Mouse (Mus musculus) C2C12 (cell line): ENCODE results near the gene Arl8b. TPM values are rescaled to one million over a fixed set of nuclear protein-coding genes. Genes with fewer than 3 reads are reported as not detected.
A peak's percentile ranks its signal among the peaks of the same experiment; 100 is the strongest.

Experiments used
- H3K27me3 ChIP-seq: one replicate; pipeline ENCODE4 v1.6.1; 2011; ENCODE audit not compliant: control insufficient read depth, insufficient read depth, insufficient read length
- H3K36me3 ChIP-seq: one replicate; pipeline ENCODE4 v1.6.1; 2011; ENCODE audit not compliant: control insufficient read depth, insufficient read depth
- H3K4me3 ChIP-seq: one replicate; pipeline ENCODE4 v1.5.1; 2011; ENCODE audit warnings: mild to moderate bottlenecking, control low read depth; ENCODE audit not compliant: poor library complexity, insufficient read depth, severe bottlenecking
- H3K79me2 ChIP-seq: one replicate; pipeline ENCODE4 v1.6.1; 2011; ENCODE audit not compliant: control insufficient read depth, insufficient read depth
- H3K79me3 ChIP-seq: one replicate; pipeline ENCODE4 v1.6.1; 2011; ENCODE audit warnings: low read depth, control low read depth
- H3ac ChIP-seq: one replicate; pipeline ENCODE3; 2011; ENCODE audit warnings: low read depth; ENCODE audit not compliant: control insufficient read depth, insufficient read length
- CEBPB ChIP-seq: IDR thresholded peaks from one replicate; pipeline ENCODE4 v1.6.1; 2011; ENCODE audit warnings: low read depth, mild to moderate bottlenecking, control low read depth, moderate library complexity
- CTCF ChIP-seq: IDR thresholded peaks from one replicate; pipeline ENCODE4 v1.5.1; 2011; ENCODE audit not compliant: control insufficient read depth, insufficient read depth, insufficient read length
- FOSL1 ChIP-seq: IDR thresholded peaks from one replicate; pipeline ENCODE4 v1.8.0; 2011; ENCODE audit warnings: mild to moderate bottlenecking, low read length; ENCODE audit not compliant: poor library complexity, insufficient read depth, severe bottlenecking
- MAX ChIP-seq: IDR thresholded peaks from one replicate; pipeline ENCODE4 v1.6.1; 2011; ENCODE audit warnings: mild to moderate bottlenecking, control low read depth
- MYOD1 ChIP-seq: IDR thresholded peaks from one replicate; pipeline ENCODE4 v1.6.1; 2011; ENCODE audit warnings: low read depth; ENCODE audit not compliant: control insufficient read depth, insufficient read length
- MYOG ChIP-seq: IDR thresholded peaks from one replicate; pipeline ENCODE4 v1.6.1; 2011; ENCODE audit not compliant: control insufficient read depth, insufficient read length; ENCODE audit errors: extremely low read depth
- USF1 ChIP-seq: IDR thresholded peaks from one replicate; pipeline ENCODE4 v1.6.1; 2011; ENCODE audit warnings: low read depth, mild to moderate bottlenecking, control low read depth, moderate library complexity
- polyA plus RNA-seq: library from polyadenylated mRNA; unstranded; fragments of >200 nt; fragmentation: generic; extraction: Trizol; gene quantifications from one replicate; pipeline ENCODE4 v1.2.1, GENCODE M21; 2012; ENCODE audit warnings: missing spikeins

Gene Arl8b
- polyA plus RNA-seq, 1 experiment = 22.1 TPM

DNA sequence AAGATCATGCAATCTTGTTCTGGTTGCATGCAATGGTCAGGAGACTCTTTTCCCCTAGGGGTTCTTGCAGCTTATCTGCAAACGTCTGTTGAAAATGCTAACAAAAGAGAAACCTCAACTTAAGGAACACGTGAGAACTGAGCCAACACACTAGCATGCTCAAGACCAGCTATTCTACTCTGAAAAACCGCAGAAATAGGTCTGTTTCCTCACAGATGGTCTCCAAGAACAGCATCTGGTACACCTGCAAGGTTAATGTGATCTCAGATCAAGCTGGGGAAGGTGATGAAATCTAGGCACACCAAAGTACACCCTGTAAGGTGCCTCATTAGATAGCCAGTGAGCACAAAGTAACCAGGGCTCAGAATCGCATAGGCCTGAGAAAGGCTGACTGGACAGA lies 56.5 kb downstream of the Arl8b start:
- Histone ChIP-seq H3K4me3 (no peak overlapping the region), H3K79me3 (peaks cover 2% of the 10 kb centered on the region), H3K79me2 (peaks cover 13% of the 10 kb centered on the region), H3ac (no peak overlapping the region), H3K27me3 (no peaks in the 10 kb centered on the region), H3K36me3 (peaks cover 26% of the 10 kb centered on the region)
- TF ChIP-seq MYOD1 (no peak), CEBPB (no peak), FOSL1 (no peak), CTCF (no peak), MYOG (no peak), USF1 (no peak), MAX (no peak)

DNA sequence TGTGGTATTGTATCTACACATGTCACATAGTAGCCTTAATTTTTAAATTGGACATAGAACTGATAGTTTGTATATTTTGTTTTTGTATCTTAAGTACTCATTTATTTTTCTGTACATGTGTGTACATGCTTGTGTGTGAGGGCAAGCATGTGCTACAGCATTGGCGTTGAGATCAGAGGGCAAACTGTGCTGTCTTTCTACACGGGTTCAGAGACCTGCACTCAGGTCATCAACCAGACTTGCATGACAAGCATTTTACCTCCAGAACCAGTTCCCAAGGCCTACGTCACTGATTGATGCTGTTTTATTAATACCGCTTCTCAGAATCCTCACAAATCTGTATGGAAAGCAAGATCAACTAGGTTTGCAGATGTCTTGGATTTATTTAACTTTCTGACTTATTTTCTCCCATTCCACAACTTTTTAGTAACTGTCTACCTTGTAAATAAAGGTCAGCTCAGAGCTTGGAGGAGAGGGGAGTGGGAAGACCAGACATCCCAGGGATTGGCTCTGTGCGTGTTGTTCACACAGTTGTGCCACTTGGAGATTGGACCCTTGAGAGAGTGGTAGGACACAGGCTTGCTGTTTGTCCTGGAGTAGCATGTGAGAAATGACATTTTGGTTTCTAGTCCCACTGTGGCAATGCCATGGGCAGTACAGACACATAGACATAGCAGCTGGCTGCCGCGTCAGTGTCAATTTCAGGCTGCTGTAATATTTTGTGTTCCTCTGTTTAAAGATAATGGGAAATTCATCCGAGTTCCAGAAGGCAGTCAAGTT lies 58.2 kb downstream of the Arl8b start:
- H3K36me3 ChIP-seq = peaks cover 36% of the 10 kb centered on the region

DNA sequence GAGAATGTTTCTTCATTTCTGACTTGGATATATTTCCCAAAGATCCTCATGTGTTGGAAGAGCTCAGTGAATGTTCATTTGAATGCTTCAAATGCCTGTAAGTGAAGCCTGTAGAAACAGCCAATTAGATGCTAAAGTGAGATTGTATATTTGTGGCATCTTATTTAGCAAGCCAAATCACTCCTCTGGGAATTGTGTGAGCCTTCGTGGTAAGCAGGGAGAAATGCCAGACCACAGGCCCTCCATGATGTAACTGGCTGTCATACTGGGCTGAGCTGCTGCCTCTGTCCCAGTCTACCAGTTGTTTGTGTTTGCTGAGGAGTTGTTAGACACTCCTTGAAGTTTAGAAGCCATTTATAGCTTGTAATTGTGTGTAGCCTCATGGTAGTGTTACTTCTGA lies 60.8 kb downstream of the Arl8b start:
- Histone ChIP-seq H3K79me3 (no peaks in the 10 kb centered on the region), H3K4me3 (no peak overlapping the region), H3ac (no peak overlapping the region), H3K79me2 (no peaks in the 10 kb centered on the region), H3K36me3 (peaks cover 21% of the 10 kb centered on the region), H3K27me3 (no peaks in the 10 kb centered on the region)
- TF ChIP-seq CEBPB = peak; percentile 84
- TF ChIP-seq USF1 = no peak
- peak; percentile 21 for TF ChIP-seq MYOD1
- TF ChIP-seq CTCF = no peak
- TF ChIP-seq MYOG = no peak
- no peak for TF ChIP-seq FOSL1
- TF ChIP-seq MAX = no peak

More for the DNA sequence above, 58.2 kb downstream of the Arl8b start:
- no peaks in the 10 kb centered on the region for H3K79me2 ChIP-seq
- no peaks in the 10 kb centered on the region for H3K79me3 ChIP-seq
- H3K4me3 ChIP-seq = no peak overlapping the region
- TF ChIP-seq MYOG (no peak), FOSL1 (no peak), CTCF (no peak), USF1 (no peak), MAX (no peak), CEBPB (no peak), MYOD1 (no peak)
- no peaks in the 10 kb centered on the region for H3K27me3 ChIP-seq
- no peak overlapping the region for H3ac ChIP-seq

DNA sequence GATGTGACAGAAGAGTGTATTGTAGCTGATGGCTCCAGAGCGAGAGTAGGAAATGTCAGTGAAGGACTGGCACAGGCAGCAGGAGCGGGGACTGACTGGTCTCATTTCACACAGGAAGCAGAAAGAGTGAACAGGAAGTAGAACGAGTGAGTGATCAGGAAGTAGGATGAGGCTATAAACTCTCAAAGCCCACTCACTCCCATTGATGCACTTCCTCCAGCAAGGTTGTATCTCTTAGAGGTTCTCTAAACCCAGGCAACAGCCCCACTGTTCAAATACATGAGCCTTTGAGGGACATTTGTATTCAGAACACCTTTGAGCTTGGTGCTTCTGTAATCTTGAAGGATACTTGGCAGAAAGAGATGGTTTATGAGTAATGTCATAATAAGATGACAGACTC lies 61.2 kb downstream of the Arl8b start:
- H3K4me3 ChIP-seq = no peak overlapping the region
- peaks cover 20% of the 10 kb centered on the region for H3K36me3 ChIP-seq
- H3K79me2 ChIP-seq = no peaks in the 10 kb centered on the region
- H3ac ChIP-seq = no peak overlapping the region
- TF ChIP-seq MYOD1 (no peak), CTCF (no peak), MAX (no peak), FOSL1 (no peak), USF1 (no peak), CEBPB (no peak), MYOG (no peak)
- H3K27me3 ChIP-seq = no peaks in the 10 kb centered on the region
- H3K79me3 ChIP-seq = no peaks in the 10 kb centered on the region

DNA sequence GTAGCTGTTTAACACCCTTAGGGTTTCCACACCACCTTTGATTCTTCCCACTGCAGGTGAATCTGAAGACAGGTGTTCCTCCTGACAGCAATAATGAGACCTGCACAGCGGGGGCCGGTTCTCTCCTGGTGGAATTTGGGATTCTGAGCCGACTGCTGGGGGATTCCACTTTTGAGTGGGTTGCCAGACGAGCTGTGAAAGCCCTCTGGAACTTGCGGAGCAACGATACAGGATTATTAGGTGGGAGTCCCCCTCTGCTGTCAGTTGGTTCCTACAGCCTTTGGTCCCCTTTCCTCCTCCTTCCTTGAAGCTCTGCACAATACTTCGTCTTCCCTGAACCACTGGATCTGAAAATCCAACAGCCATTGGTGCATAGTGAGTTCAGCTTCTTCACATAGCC lies 61.9 kb downstream of the Arl8b start:
- Histone ChIP-seq H3ac (no peak overlapping the region), H3K79me2 (no peaks in the 10 kb centered on the region), H3K27me3 (no peaks in the 10 kb centered on the region), H3K79me3 (no peaks in the 10 kb centered on the region), H3K36me3 (peaks cover 15% of the 10 kb centered on the region), H3K4me3 (no peak overlapping the region)
- TF ChIP-seq CTCF = no peak
- TF ChIP-seq CEBPB = no peak
- TF ChIP-seq MYOD1 = no peak
- TF ChIP-seq USF1 = no peak
- no peak for TF ChIP-seq FOSL1
- TF ChIP-seq MAX = no peak
- no peak for TF ChIP-seq MYOG
